Mouse (Mus musculus) cerebellum, adult 2 months (tissue): ENCODE measurements at regions not wholly inside any gene's neighbourhood (a gene's known extent, or its start where the extent isn't known, plus 50 kb on each side); places are given as distances from the start of the nearest gene placed in this dataset.

Experiments used
- CTCF ChIP-seq: fragments of 200-500 bp; IDR thresholded peaks from 2 replicates; pipeline ENCODE4 v1.5.1; 2011; ENCODE audit warnings: low read depth, mild to moderate bottlenecking, control low read depth, low read length, moderate library complexity, borderline replicate concordance; ENCODE audit not compliant: insufficient read depth
- POLR2A ChIP-seq: fragments of 200-500 bp; IDR thresholded peaks from 2 replicates; pipeline ENCODE4 v1.6.1; 2011; ENCODE audit warnings: low read length, control low read depth, borderline replicate concordance; ENCODE audit not compliant: insufficient read depth

DNA sequence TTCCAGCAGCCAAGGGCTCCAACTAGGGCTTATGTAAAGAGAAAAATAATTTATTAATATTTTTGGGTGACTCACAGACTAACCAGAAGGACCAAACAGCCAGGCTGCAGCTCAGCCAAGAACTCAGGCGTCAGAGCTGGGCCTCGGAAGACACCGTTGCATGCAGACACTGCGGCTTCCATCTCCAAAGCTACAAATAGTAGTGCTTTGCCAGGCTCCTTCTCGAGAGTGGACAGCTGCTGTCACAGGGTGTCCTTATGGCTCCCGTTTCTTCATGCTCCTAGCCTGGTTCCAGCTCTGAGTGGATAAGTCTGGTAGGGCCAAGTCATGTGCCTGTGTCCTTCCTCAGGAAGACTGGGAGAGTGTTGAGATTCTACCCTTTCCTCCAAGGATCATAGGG is 190.8 kb upstream of the Creb1 start:
- TF ChIP-seq CTCF (no peak), POLR2A (no peak)
